Mouse (Mus musculus) embryonic fibroblast, embryonic 13.5 days (primary cell): ENCODE data around the gene Dynlt1f.
"Not testable (repeated sequence)": the region's sequence is repeated elsewhere in the genome, so short reads cannot be mapped to it uniquely, and the experiment has no call there.

Experiments used
- CTCF ChIP-seq: IDR thresholded peaks from 2 replicates; pipeline ENCODE4 v1.5.1; 2011; ENCODE audit warnings: mild to moderate bottlenecking, control low read depth, low read length, moderate library complexity, borderline replicate concordance; ENCODE audit not compliant: insufficient read depth
- POLR2A ChIP-seq: IDR thresholded peaks from 2 replicates; pipeline ENCODE4 v1.6.1; 2011; ENCODE audit warnings: low read depth, mild to moderate bottlenecking, control low read depth, low read length, moderate library complexity

DNA sequence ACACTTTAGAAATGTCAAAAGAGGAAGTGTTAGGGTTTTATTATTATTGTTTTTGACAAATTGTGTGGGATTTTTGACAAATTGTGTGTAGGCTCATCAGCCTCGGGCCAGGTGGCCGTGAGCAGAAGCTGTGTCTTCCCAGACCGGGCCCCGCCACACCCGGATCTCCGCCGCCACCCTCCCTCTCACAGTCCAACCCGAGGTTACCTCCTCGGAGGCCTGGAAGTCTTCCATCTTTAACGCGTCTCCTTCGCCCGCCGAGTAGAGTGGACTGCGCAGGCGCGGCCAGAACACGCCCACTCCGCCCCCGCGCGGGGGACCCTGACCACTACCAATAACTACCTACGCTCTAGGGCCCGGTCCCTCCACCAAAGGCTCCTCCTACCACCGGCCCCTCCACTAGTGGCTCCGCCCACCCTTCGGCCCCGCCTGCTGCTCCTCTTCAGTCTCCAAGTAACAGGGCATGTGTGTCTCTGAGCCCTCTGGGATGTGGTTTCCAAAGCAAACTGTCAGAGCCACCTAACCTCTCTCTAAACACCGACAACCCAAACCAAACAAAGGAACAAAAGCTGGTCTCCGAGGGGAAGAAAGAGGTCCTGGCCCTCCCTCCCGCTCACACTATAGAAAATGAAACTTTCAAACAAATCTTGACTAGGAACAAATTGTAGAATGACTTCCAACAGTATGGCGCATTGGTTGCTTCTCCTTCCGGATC, at the start of gene Dynlt1f:
- peak; percentile 33; the same call in 1 of the 2 replicates for TF ChIP-seq POLR2A
- TF ChIP-seq CTCF: not testable (repeated sequence)
